Mouse (Mus musculus): Measurements from ENCODE around the gene Scin.

Gene Scin

GRCm38 (mm10) chr12:40027444-40027843 is 106.6 kb downstream of the Scin start:
- no peak for DNase-seq (ENCODE audit: low read depth)

DNA sequence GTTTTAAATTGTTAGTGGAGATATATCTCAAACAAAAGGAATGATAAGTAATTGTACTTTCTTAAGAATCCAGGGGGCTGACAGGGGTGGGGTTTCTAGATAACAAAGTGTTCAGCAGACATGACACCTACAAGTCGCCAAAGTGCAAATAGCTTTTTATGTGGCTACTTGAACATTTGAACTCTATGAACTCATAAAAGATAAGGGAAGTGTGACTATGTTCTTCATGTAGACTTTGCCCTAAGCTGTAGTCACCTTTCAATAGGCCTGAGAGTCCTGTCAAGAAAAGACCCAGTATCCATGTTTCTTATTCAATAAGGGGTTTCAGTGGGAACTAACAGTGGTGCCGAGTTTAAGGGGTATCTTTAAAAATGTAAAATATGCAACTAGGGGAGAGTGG is 110.1 kb downstream of the Scin start:
- no peak for DNase-seq (ENCODE audit: low read depth)

GRCm38 (mm10) chr12:40023014-40023642 is 110.9 kb downstream of the Scin start:
- no peak for DNase-seq (ENCODE audit: low read depth)

DNA sequence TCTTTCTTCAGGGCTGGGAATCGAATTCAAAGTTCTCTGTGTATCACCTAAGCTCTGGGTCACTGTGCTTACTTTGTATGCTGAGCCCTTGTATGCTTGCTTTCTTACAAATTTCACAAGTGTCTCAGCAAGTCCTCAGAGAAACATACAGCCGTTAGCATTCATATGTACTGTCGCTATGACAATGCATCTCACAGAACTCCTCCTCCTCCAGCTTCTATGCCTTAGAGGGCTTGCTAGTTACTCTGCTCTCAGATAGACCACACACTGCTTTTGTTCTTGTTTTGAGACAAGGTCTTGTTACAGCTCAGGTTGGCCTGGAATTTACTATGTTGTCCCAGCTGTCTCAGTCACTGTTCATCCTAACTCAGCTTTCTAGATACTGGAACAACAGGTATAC is 111.7 kb downstream of the Scin start:
- DNase-seq (ENCODE audit: low read depth): no peak

GRCm38 (mm10) chr12:40017955-40018505 is 116.0 kb downstream of the Scin start:
- DNase-seq (ENCODE audit: low read depth): no peak

GRCm38 (mm10) chr12:40016648-40017460 is 117.2 kb downstream of the Scin start:
- DNase-seq (ENCODE audit: low read depth): peak; percentile 54

DNA sequence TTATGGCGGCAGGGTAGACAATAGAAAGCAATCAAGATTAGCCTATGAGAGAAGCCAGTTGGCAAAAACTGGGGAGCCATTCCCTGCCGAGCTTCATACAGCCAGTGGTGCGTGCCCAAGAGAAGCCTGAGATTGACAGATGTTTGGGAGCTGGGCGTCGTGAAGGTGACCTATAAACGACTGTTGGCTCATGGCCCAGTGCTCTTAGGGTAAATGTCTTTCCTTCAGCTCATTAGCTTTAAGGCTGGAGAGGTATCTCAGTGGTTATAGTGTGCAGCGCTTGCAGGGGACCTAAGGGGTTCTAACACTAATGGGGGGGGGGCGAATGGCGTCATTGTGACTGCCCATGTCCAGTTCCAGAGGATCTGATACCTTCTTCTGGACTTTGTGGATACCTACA is 118.0 kb downstream of the Scin start:
- DNase-seq (ENCODE audit: low read depth): no peak

GRCm38 (mm10) chr12:40009866-40010265 is 124.2 kb downstream of the Scin start:
- no peak for DNase-seq (ENCODE audit: low read depth)

All from fibroblast of lung, adult 2 months (primary cell).